Mouse (Mus musculus) neural tube, embryonic 12.5 days (tissue): ENCODE measurements around the gene Parp3. TPM values are rescaled to one million over a fixed set of nuclear protein-coding genes. Genes with fewer than 3 reads are reported as not detected.
A peak's percentile ranks its signal among the peaks of the same experiment; 100 is the strongest.

Experiments used
- ATAC-seq: fragments of 200-750 bp; cut with Nextera tagmentation; 2 replicates; pipeline ENCODE4 v1.8.0; 2017; ENCODE audit warnings: low read depth, mild to moderate bottlenecking, moderate TSS enrichment, moderate library complexity; ENCODE audit not compliant: low FRiP score
- H3K27ac ChIP-seq: fragments of 300-500 bp; sonication (generic); 2 replicates; pipeline ENCODE4 v1.5.1; 2016
- H3K27me3 ChIP-seq: fragments of 300-500 bp; sonication (generic); replicated peaks from 2 replicates; pipeline ENCODE4 v1.6.1; 2016; ENCODE audit warnings: mild to moderate bottlenecking
- H3K36me3 ChIP-seq: fragments of 300-500 bp; sonication (generic); 2 replicates; pipeline ENCODE4 v1.6.1; 2016; ENCODE audit warnings: mild to moderate bottlenecking
- H3K4me1 ChIP-seq: fragments of 300-500 bp; sonication (generic); 2 replicates; pipeline ENCODE4 v1.6.1; 2016
- H3K4me2 ChIP-seq: fragments of 300-500 bp; sonication (generic); replicated peaks from 2 replicates; pipeline ENCODE4 v1.6.1; 2016; ENCODE audit warnings: mild to moderate bottlenecking
- H3K4me3 ChIP-seq: fragments of 300-500 bp; sonication (generic); 2 replicates; pipeline ENCODE4 v1.5.1; 2016
- H3K9ac ChIP-seq: fragments of 300-500 bp; sonication (generic); 2 replicates; pipeline ENCODE4 v1.6.1; 2016; ENCODE audit warnings: mild to moderate bottlenecking
- H3K9me3 ChIP-seq: fragments of 300-500 bp; sonication (generic); 2 replicates; pipeline ENCODE4 v1.6.1; 2016; ENCODE audit warnings: mild to moderate bottlenecking
- WGBS: fragments of 180-500 bp; shearing (Covaris S2); methylation state at CpG from one replicate; pipeline ENCODE4 v1.1.7; 2016; 5-methylcytosine and 5-hydroxymethylcytosine counted together
- polyA plus RNA-seq: library from polyadenylated mRNA; unstranded; fragments of >200 nt; fragmentation: Nextera tagmentation; extraction: Ambion mirVana; gene quantifications from 2 replicates; pipeline ENCODE4 v1.2.1, GENCODE M21; 2016

Parp3 gene
- polyA plus RNA-seq, 1 experiment from 2014 or later: 2.2 TPM

GRCm38 (mm10) chr9:106442680-106443079, 34.1 kb downstream of the Parp3 start:
- WGBS: 84% methylated on average over 5 of the region's 5 CpGs
- ATAC-seq: no peak
- no peak overlapping the region for H3K4me3 ChIP-seq
- no peak overlapping the region for H3K9ac ChIP-seq
- H3K4me1 ChIP-seq: peaks cover 21% of the 10 kb centered on the region
- H3K36me3 ChIP-seq: no peaks in the 10 kb centered on the region
- no peak overlapping the region for H3K27ac ChIP-seq
- H3K4me2 ChIP-seq: no peak overlapping the region
- no peaks in the 10 kb centered on the region for H3K27me3 ChIP-seq
- H3K9me3 ChIP-seq: no peaks in the 10 kb centered on the region

DNA sequence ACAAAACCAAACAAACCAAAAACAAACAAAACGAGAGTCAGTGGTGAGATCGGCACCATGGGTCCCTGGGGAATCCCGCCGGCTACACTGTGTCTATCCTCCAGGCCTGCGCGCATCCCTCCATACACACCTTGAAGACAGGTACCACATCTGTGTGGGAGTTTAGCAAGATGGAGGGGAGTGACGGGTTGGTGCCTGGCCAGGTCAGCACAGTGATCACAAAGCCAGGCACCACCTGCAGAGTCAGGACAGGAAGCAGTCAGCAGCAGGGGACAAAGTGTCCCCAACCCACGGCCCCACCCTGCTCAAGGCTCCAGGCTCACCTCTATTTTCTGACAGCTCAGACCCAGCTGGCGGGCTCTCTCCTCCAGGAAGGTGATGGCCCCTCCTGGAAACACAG, 40.2 kb downstream of the Parp3 start:
- peaks cover 20% of the 10 kb centered on the region for H3K4me1 ChIP-seq
- WGBS: 87% methylated on average over 9 of the region's 9 CpGs
- no peak overlapping the region for H3K9ac ChIP-seq
- H3K36me3 ChIP-seq: peaks cover 30% of the 10 kb centered on the region
- peak overlapping the region; percentile 84; the same call in 1 of the 2 replicates for H3K4me2 ChIP-seq
- H3K9me3 ChIP-seq: no peaks in the 10 kb centered on the region
- H3K27me3 ChIP-seq: no peaks in the 10 kb centered on the region
- ATAC-seq: no peak
- no peak overlapping the region for H3K27ac ChIP-seq
- no peak overlapping the region for H3K4me3 ChIP-seq

DNA sequence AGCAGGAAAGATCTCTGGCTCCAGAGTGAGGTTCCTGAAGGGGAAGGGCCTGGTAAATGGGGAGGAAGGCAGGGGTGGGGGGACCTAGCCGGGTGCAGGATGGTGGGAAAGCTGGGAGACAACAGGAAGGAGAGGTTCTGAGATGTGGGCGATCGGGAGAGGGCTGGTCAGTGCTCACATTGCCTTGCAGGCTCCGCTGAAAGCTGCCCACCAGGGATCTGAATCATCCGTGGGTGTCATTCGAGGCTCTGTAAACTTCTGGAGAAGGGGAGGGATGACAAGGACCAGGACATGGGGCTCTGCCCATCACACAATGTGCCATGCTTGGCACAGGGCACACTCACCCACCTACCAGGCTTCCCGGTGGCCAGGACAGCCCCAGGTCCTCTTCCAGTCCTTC, 43.4 kb downstream of the Parp3 start:
- H3K36me3 ChIP-seq: peaks cover 38% of the 10 kb centered on the region
- no peak for ATAC-seq
- H3K27me3 ChIP-seq: no peaks in the 10 kb centered on the region
- WGBS: 79% methylated on average over 7 of the region's 7 CpGs
- H3K9ac ChIP-seq: no peak overlapping the region
- no peak overlapping the region for H3K4me2 ChIP-seq
- H3K9me3 ChIP-seq: no peaks in the 10 kb centered on the region
- H3K4me1 ChIP-seq: peaks cover 22% of the 10 kb centered on the region
- H3K27ac ChIP-seq: no peak overlapping the region
- no peak overlapping the region for H3K4me3 ChIP-seq

- no peak for ATAC-seq
- H3K4me1 ChIP-seq: peaks cover 8% of the 10 kb centered on the region
- 2% methylated on average over 4 of the region's 4 CpGs for WGBS
These were observed 46.8 kb downstream of the Parp3 start for GRCm38 (mm10) chr9:106430015-106430264.

GRCm38 (mm10) chr9:106429221-106430014, 47.3 kb downstream of the Parp3 start, which contains the start of gene Rpl29:
TSS of gene Rpl29 (plus strand) at chr9:106429454.
- Histone ChIP-seq H3K27me3 (no peaks in the 10 kb centered on the region), H3K9ac (peak within 1 kb of the TSS; percentile 91), H3K4me2 (peak within 1 kb of the TSS; percentile 77), H3K4me1 (peaks cover 8% of the 10 kb centered on the region), H3K27ac (peak within 1 kb of the TSS; percentile 93), H3K36me3 (peaks cover 37% of the 10 kb centered on the region), H3K9me3 (no peaks in the 10 kb centered on the region), H3K4me3 (peak within 1 kb of the TSS; percentile 73)
- WGBS: under 1% methylated on average over 55 of the region's 55 CpGs
- peak; percentile 92 for ATAC-seq

More at GRCm38 (mm10) chr9:106430015-106430264, 46.8 kb downstream of the Parp3 start:
- peak overlapping the region; percentile 44; the same call in 1 of the 2 replicates for H3K27ac ChIP-seq
- peak overlapping the region; percentile 73 for H3K4me3 ChIP-seq
- peaks cover 38% of the 10 kb centered on the region for H3K36me3 ChIP-seq
- no peaks in the 10 kb centered on the region for H3K9me3 ChIP-seq
- peak overlapping the region; percentile 91 for H3K9ac ChIP-seq
- H3K4me2 ChIP-seq: peak overlapping the region; percentile 77
- no peaks in the 10 kb centered on the region for H3K27me3 ChIP-seq

DNA sequence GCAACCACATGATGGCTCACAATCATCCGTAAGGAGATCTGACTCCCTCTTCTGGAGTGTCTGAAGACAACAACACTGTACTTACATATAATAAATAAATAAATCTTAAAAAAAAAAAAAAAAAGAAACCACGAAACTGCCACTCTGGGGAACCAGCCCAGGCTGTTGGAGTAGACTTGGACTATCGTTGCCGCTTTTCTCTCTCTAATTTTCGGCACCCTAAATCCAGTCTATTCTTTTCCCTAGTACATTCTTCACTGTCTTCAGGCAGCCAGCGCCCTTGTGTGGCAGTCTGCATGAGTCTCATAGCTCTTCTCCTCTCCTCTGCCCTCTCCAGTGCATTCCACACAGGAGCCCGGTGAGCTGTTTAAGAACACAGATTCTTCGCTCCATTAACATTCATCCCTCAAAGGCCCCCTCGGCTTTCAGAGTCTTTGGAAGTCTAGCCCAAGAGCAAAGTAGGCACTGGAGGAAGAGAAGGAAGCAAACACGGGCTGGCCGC, 48.0 kb downstream of the Parp3 start:
- 16% methylated on average over 11 of the region's 11 CpGs for WGBS
- peaks cover 8% of the 10 kb centered on the region for H3K4me1 ChIP-seq
- H3K9me3 ChIP-seq: no peaks in the 10 kb centered on the region
- peak overlapping the region; percentile 93 for H3K27ac ChIP-seq
- ATAC-seq: peak; percentile 59
- H3K4me3 ChIP-seq: peak overlapping the region; percentile 73
- H3K9ac ChIP-seq: peak overlapping the region; percentile 52
- peak overlapping the region; percentile 77 for H3K4me2 ChIP-seq
- no peaks in the 10 kb centered on the region for H3K27me3 ChIP-seq
- peaks cover 31% of the 10 kb centered on the region for H3K36me3 ChIP-seq

- Histone ChIP-seq H3K9ac (no peak overlapping the region), H3K27ac (no peak overlapping the region), H3K4me1 (peaks cover 27% of the 10 kb centered on the region), H3K36me3 (no peaks in the 10 kb centered on the region), H3K27me3 (peaks cover 2% of the 10 kb centered on the region; the same call in 1 of the 2 replicates), H3K4me3 (no peak overlapping the region), H3K4me2 (peak overlapping the region; percentile 36), H3K9me3 (no peaks in the 10 kb centered on the region)
- WGBS: 0% methylated on average over 3 of the region's 3 CpGs
- ATAC-seq: peak; percentile 75
These were observed 54.9 kb downstream of the Parp3 start for GRCm38 (mm10) chr9:106421865-106422160.

- Histone ChIP-seq H3K27ac (no peak overlapping the region), H3K4me2 (peak overlapping the region; percentile 36), H3K36me3 (no peaks in the 10 kb centered on the region), H3K9ac (no peak overlapping the region), H3K27me3 (peaks cover 2% of the 10 kb centered on the region; the same call in 1 of the 2 replicates), H3K4me1 (peaks cover 27% of the 10 kb centered on the region), H3K9me3 (no peaks in the 10 kb centered on the region), H3K4me3 (no peak overlapping the region)
- WGBS: 8% methylated on average over 18 of the region's 18 CpGs
- peak; percentile 41; the same call in 1 of the 2 replicates for ATAC-seq
These were observed 55.5 kb downstream of the Parp3 start for GRCm38 (mm10) chr9:106421033-106421864.

GRCm38 (mm10) chr9:106420608-106421007, 56.1 kb downstream of the Parp3 start:
- 0% methylated on average over 2 of the region's 2 CpGs for WGBS
- Histone ChIP-seq H3K27ac (no peak overlapping the region), H3K9ac (0 out of 2 replicates have a peak overlapping the region, but pooled peaks have one; percentile 4), H3K4me1 (peaks cover 27% of the 10 kb centered on the region), H3K4me2 (peak overlapping the region; percentile 36), H3K27me3 (peaks cover 2% of the 10 kb centered on the region; the same call in 1 of the 2 replicates), H3K36me3 (no peaks in the 10 kb centered on the region), H3K4me3 (no peak overlapping the region), H3K9me3 (no peaks in the 10 kb centered on the region)
- ATAC-seq: no peak

Other genes with a start within 250 kb of the Parp3 start
- 94.8 and 99.5 TPM in 2 replicates for gene Alas1, start 228.3 kb downstream of the Parp3 start, polyA plus RNA-seq
- 17.1 and 17.5 TPM in 2 replicates for gene Poc1a, start 195.9 kb downstream of the Parp3 start, polyA plus RNA-seq
- 18.9 and 21.3 TPM in 2 replicates for gene Dusp7, start 108.3 kb downstream of the Parp3 start, polyA plus RNA-seq
- gene Rpl29, start 47.5 kb downstream of the Parp3 start, polyA plus RNA-seq: 698 and 706 TPM in 2 replicates
- gene Acy1, start 38.6 kb downstream of the Parp3 start, polyA plus RNA-seq: 31.0 and 32.7 TPM in 2 replicates
- 5.7 and 6.0 TPM in 2 replicates for gene Abhd14b, start 29.5 kb downstream of the Parp3 start, polyA plus RNA-seq
- 34.6 and 38.0 TPM in 2 replicates for gene Abhd14a, start 29.3 kb downstream of the Parp3 start, polyA plus RNA-seq
- gene Pcbp4, start 23.7 kb downstream of the Parp3 start, polyA plus RNA-seq: 358 and 362 TPM in 2 replicates
- gene Gpr62, start 11.0 kb downstream of the Parp3 start, polyA plus RNA-seq: 0.52 and 0.66 TPM in 2 replicates
- gene Rrp9, start 986 bp downstream of the Parp3 start, polyA plus RNA-seq: 48.8 and 51.0 TPM in 2 replicates
- gene Iqcf1, start 23.0 kb upstream of the Parp3 start, polyA plus RNA-seq: not detected in 2 replicates
- not detected in 2 replicates for gene Iqcf5, start 37.6 kb upstream of the Parp3 start, polyA plus RNA-seq
- not detected in 2 replicates for gene Iqcf3, start 84.7 kb upstream of the Parp3 start, polyA plus RNA-seq
- gene Iqcf4, start 94.0 kb upstream of the Parp3 start, polyA plus RNA-seq: not detected in 2 replicates
- gene Iqcf6, start 149.6 kb upstream of the Parp3 start, polyA plus RNA-seq: not detected in 2 replicates
- gene Grm2, start 179.1 kb upstream of the Parp3 start, polyA plus RNA-seq: 9.2 and 11.8 TPM in 2 replicates
- 35.1 and 38.4 TPM in 2 replicates for gene Tex264, start 209.0 kb upstream of the Parp3 start, polyA plus RNA-seq